Mouse (Mus musculus) ovary, postnatal 10 days (tissue): ENCODE measurements around the gene Fntb.

Experiments used
- DNase-seq: peaks from one replicate; pipeline ENCODE4 v3.0.0; 2022; ENCODE audit warnings: low spot score

Fntb gene

DNA sequence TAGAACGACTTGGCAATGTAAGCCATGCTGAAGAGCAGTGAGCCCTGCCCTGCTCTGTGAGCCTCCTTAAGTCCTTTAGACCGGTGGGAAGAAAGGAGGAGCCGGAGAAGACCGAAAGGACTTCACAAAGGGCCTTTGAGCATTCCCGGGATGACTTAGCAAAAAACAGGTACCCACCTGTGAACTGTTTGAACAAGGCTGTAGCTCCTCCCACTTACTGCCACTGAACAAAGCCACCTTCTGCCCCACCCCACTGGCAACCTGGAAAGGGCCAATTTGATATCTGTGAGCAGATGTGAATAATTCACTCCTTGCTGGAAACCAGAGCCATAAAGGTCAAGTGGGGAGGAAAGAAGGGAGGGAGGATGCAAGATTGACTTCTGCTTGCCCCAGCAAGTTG is 30.0 kb downstream of the Fntb start, which contains the start of gene Gpx2:
Gene Gpx2, minus strand, starts transcription at position 205 of the 400 bp plus-strand sequence.
- no peak for DNase-seq

DNA sequence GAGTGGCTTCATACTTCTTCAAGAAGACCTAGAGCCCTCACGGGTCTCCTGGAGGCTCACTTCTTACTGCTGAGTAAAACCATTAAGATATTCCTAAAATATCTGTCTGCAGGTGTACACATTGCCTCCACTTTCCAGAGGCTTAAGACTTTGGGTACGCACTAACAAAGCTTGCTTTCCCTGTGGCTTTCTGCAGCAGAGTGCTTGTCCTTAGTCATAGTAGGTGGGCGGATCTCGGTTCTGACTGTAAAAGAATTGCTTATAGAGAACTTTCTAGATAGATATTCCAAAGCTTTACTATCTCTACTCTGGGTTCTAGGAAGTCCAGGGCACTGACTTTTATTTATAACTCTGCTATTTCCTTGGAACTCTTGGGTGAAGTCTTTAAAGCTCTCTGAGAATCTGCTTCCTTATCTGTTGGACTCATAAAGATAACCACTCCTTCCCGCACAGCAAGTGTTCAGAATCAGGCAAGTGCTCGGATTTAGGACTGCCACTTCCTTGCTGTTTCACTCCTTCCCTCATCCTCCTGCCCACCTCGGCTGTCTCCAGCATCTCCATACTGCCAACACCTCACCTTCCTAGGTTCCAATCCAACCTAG is 31.6 kb downstream of the Fntb start:
- DNase-seq = no peak

DNA sequence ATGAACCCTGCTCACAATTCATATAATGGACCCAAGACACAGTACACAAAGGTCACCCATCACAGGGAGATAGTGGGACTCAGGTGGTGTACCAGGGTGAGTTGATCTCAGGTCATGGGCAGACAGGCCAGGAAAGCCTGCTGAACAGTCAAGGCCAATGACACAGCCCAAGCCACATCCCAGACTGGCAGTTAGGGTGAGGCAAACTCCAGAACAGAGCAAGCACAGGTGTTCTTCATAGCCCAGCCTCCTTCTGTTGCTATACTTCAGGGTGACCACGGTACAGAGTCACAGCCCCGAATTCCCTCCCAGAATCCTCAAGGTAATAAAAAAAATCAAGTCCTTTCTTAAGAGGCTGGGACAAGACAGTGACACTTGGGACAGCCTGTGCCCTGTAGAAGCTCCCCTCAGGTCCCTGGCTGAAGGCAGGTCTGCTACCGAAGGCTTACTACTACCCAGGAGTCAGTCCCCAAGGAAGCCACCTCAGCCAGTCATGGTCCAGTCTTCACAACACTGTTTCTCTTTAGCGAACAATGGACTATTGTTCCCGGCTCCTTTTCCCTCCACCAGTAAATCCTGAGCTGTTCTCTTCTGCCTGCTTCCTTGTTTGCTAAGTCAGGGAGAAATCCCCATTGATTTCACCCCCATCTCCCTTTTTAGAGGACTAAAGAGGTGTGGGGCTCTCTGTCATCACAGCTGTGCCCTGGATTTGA is 32.8 kb downstream of the Fntb start:
- DNase-seq = no peak

DNA sequence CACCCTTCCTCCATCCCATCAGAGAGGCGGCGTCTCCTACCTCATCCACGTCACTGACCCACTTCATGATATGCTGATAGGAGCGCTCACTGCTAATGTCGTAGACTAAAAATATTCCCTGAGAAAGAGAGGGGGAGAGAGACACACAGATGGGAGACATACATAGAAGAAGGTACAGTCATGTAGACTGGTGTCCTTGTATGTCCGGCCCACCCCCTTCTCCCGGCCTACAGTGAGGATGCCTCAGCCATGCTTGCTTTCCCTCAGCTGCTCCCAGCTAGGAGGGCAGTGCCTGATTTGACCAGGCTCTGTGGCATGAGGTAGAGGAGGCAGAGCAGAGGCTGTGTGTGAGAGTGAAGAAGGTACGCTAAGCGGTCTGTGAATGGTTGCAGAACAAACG is 37.6 kb downstream of the Fntb start:
- no peak for DNase-seq

DNA sequence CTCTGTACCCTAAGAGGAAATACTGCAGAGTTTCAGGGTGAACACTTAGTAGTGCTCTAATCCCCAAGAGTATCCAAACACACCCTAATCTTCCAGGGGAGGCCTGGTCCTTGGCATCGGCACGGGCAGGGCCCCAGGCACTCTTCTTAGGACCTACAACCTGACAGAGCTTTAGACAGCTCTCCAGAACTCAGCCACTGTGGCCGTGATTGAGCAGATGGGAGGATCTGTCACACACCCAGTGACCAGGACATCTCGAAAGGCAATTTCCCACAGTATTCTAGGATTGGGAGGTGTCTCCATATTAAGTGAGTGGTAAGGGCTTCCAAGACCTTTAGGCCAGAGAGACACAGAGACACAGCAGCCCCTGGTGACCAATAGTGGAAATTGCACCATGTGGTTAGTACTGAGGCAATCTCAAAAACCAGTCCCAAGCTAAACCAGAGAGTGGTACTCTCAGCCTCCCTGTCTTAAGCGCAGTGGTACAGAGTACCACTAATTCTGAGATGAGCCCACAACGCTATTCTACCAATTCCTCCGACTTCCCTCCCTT is 38.4 kb downstream of the Fntb start:
- no peak for DNase-seq

DNA sequence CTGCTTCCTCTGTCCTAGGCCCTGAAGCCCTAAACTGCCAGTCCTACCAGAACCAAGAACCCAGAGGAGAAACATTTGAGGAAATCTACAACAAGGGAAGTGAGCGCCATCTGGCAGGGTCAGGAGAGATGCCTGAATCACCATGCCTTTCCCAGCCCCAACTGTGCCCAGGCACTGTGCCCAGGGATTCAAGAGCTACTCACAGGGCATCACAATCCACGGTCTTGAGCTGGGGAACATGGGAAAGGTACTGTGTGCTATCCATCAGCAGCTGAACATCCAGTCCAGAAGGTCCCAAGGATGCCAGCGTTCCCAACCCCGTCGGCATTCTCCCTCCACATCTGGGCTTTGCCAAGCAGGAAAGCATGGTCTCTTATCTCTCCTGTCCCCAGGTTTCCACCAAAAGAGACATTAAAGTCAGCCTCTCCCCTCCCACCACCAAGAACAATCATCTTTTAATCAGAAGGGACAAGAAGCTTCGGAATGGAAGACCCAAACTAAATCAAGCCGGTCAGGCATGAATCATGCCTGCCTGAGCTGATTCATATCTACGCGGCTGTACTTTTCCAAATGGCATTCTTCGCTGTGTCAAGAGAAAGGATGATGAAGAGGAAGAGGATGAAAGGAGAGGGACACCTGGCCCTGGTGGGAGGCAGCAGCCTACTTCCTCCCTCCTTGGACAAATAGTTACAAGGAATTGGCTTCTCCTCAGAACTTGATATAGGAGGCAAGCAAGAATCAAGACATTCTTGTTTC is 39.8 kb downstream of the Fntb start:
- DNase-seq = no peak

DNA sequence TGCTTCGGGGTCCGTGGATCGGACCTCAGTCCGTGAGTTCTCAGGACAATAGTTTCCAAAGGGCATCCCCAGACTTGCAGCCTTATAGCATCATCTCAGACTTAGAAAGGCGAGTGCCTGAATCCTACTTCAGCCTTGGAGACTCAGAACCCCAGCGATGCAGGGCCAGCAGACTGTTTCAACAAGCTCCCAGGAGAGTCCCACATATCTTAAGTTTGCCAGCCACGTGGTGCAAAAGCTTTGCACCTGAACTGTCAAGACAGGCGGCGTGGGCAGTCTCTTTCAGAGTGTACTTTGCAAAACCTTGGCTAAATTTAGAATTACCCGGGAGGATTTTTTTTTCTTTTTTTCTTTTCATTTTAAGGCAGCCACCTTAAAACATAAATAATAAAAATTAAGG is 42.4 kb downstream of the Fntb start:
- no peak for DNase-seq

DNA sequence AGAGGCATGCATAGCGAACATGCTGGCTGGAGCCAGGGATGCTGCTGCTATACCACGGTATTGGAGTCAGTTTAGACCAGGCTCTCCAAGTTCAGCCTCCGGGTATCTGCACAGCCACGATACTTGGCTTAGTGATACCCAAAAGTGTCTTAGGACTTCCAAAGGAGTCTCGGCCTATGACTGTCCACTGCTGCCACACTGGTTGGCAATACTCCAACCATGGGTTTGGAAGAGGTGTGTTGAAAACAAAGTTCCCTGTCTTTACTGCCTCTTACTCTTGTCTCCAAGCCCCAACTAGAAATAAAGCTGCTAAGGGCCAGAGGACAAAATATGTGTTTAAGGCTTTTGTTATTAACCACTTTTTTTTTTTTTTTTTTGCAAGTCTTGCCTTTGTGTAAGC is 45.1 kb downstream of the Fntb start:
- DNase-seq = no peak

DNA sequence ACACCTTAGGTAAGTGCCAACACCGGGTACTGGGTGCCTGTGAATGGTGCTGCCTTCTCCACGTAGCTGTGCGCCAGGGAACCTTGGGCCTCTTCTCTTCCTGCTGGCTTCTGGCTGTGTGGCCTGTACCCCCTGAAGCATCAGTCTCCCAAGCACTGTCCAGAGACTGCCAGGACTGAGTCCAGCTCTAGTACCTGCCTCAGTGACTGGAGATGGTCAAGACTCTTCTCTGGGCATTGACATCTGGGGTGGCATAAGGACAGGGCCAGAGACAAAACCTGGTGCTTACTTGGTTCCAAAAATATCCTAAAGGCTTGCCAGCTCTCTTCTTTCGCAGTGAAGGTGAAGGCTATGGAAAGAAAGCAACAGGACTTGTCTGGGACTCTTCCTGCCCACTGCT is 45.6 kb downstream of the Fntb start:
- DNase-seq = no peak

DNA sequence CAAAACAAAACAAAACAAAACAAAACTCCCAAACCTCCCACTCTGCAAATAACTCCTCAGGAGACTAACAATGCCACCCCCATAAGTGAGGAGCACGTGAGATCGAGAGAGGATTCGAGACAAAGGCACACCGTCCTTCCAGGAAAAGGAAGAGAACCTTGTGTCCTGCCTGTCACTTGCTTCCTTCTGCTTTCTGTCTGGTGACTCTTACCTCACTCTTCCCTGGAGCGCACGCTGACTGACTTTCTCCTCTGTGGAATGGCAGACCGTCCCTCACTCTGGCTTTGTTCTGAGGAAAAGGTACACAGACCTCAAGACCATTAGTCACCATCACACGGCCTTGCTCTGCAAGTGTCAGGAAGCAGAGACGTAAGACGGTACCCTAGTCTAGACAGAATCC is 48.2 kb downstream of the Fntb start:
- DNase-seq = no peak

DNA sequence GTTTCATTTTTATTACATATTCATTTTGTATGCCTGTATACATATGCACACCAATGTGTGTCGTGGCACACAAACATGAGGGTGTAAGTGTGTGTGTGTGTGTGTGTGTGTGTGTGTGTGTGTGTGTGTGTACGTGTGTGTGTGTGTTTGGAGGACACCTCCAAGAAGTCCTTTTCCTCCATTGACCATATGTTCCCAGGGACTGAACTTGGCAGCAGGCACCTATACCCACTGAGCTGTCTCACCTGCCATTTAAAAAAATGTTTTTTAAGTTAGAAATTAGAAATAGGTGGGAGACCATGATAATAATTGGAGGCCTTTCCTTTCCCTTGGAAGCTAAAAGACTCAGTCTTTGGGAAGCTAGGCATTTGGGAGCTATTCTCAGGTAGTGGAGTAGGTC is 48.7 kb downstream of the Fntb start:
- no peak for DNase-seq

DNA sequence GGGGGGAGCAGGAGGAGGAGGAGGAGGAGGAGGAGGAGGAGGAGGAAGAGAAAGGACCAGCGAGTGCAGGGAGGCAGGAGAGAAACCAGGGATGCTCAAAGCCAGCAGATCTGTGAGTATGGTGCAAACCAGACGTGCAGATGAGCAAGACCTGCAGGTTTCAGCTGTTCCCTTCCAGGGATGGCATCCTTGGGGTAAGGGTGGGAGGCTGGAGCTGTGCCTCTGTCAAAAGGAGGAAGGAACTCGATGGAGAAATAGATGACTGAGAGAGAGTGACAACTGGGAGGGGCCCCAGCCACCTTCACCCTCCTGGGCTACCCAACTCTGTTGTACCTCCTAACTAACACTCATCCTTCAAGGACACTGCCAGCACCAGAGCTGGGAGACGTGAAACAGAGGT is 51.3 kb downstream of the Fntb start:
- no peak for DNase-seq

DNA sequence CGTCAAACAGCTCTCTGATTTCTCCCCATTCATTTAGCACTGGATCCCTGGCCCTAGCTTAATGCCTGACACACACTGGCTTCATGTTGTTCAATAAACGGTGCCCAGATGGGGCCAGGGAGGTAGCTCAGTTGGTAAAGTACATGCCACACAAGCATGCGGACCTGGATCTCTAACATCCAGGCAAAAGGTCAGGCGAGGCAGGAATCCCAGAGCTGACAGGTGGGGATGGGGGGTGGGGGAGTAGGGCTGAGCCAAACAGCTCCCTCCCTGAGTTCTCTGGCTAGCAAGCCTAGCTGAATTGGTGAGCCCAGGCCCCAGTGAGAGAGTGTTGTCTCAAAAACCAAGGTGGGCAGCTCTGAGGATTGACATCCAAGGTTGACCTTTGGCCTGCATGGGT is 51.8 kb downstream of the Fntb start:
- DNase-seq = no peak

DNA sequence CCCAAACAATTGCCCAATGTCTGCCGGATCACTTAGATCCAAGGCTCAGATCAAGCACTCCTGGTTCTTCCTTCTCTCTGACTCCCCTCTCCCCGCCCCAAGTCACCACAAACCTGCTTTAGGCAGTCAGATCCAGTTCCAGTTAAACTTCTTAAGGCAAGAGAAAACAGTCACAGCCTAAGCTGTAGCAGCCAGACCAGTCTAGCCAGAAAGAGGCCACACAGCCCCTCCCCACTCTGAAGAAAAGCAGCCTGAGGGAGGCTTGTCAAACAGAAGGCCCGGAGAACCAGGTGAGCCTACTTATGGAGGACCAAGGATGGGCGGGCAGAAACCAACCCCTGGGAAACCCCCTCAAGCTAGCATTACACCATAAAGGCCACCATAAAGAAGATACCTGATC is 52.7 kb downstream of the Fntb start:
- DNase-seq = no peak

DNA sequence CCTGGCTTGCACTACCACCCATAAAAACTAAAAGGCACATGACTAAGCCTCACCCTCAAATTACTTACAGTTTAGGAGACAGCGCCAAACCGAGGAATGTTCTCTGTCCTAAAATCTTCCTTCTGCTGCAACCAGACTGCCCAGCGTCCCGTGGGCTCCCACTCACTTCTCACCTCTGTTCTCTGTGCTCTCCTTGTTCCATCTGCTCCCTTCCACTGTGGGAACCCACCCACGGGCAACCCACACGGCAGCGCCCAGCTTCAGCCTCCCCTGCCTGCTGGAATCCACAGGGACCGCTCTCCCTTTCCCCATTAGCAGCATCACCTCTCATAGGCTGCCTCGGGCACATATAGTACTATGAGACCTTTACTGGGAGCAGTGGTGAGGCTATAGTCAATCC is 53.5 kb downstream of the Fntb start:
- DNase-seq = no peak

DNA sequence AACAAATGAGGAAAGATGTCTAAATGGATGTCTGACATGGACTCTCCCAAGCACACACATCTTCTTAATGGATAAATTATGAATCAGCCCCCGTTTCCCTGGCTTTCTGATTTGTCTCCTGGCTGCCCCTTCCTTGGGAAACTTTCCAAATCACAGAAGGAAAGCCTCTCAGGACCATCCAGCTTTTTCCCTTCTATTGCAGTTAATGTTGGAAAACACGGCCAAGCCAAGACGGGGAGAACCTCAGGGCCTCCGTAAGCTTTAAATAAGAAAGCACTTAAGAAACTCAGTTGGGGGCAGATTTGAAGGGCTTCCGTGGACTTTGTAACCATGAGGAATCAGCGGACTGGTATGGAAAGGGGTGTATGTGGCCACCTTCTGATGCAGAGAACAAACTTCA is 54.4 kb downstream of the Fntb start:
- DNase-seq = no peak

DNA sequence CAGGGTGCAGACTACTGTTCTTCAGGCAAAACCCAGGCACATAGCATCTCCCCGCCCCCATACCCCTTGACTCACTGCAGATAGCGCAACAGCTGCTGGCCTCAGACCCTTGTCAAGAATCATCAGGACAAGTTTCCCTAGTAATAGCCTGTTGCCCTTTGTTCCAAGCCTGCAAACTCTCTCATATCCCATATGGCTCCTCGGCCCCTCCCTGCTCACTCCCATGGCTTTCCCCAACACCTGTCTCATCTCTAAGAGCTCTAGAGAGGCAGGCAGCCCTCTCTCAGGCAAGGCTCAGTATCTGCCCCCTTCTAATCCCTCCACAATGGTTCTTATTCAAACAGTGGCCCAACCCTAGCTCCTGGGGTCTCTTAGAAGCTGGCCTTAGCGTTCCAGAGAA is 55.2 kb downstream of the Fntb start:
- DNase-seq = no peak

DNA sequence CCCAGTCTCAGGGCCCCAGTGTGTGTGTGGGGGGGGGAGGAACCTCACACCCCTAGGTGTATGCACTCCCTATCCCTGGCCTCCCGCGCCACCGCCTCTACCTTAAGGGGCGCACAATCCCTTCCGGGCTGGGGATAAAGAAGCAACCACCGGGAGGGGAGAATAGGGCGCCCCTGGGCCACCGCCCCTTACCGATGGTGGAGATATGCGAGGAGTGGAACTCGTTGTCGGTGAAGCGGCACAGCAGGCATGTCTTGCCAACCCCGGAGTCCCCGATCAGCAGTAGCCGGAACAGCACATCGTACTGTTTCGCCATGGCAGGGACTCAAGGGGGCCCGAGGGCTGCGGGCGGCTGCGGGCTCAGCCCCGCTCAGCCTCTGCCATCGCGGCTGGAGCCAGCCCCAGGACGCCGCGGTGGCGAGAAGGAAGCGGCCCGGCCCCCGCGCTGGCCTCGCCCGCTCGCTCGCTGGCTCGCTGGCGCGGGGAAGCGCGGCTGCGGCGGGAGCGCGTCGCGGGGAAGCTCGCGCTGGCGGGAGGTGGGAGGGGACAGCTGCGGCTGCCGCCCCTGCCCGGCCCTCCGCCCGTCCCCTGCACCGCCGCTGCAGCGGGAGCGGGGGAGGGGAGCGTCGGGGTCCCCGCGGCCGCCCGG is 56.7 kb downstream of the Fntb start:
- DNase-seq = peak; percentile 13

DNA sequence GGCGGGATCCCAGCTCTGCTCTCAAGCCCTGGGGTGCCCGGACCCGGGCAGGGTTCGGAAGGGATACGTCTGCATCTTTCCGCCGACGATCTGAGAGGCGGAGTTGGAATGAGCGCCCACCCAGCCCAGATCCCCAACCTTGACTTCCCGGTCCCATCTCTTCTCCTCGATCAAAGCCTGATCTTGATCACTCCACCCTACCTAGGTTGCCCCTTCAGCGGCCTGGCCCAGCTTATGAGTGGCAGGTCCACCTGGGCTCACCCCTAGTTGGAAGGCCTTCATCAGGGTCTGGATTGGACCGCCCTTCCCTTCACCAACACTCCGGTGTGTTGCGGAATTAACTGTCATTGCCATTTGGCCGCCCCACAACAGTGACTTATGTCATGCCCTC is 57.3 kb downstream of the Fntb start, which contains the start of gene Rab15:
Gene Rab15, minus strand, starts transcription at position 258 of the 391 bp plus-strand sequence.
- no peak for DNase-seq

DNA sequence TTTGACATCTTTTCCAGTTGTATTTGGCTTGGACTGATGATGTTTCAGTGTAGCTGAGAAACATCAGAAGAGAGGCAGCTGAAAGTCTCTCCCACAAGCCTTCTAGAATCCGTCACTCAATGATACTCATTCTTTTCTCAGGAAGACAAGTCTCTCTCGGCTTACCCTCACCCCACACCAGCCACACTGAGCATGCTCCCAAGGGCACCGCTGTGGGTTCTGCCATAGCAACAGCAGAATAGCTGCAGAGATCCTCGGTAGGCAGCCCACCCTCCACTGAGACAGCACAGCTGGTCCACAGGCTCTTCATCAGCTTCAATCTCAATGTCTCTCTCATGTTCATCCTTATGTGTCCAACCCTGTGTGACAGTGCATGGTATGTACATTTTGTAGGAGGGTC is 59.9 kb downstream of the Fntb start:
- DNase-seq = no peak

DNA sequence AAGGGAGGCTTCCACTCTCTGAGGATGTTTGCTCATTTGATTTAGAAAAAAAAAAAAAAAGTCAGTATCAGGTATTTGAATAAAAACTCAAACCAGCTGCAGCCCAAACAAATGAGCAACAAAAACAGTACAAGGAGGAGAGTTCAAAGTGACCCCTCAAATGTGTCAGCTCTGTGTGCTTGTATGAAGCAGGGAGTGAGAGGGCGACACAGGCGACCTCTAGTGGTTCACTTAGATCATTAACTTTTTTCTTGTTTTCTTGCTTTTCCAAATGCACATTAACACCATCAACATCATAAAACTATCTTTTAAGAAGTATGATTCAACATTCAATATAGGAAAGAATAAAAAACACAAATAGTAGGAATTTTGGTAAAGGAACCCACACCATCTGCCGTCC is 67.3 kb downstream of the Fntb start:
- DNase-seq = no peak

DNA sequence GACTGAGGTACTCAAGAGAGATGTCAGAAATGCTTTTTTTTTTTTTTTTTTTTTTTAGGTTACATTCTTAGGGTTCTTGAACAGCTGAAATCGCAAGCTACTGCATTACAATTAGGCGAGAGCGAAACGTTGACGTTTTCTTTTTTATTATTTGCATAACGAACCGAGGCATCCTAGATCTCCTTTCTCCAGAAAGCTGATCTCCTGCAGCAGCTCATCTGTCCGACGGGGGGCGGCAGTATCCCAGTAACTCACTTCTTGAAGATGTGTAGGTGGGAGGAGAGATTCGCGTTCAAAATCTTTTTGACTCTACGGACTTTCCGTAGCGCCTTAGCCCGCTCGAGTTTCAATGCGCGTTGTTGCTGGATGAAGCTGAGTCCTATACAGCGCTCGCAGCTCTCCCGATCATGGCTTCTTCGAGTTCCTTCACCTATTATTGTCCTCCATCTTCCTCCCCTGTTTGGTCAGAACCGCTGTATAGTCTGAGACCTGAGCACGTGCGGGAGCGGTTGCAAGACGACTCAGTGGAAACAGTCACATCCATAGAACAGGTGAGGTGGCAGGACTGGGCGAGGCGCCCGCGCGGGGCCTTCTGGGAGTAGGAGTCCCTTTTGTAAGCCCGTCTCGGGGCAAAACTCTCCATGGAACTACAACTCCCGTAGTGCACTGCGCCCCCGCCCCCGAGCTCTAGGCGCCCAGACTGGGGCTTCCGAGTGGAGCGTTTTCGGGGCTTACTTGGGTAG is 71.9 kb downstream of the Fntb start:
- DNase-seq = peak; percentile 89
